Mouse (Mus musculus) adrenal gland, adult 2 months (tissue): ENCODE results near the gene Zfp977. TPM values are rescaled to one million over a fixed set of nuclear protein-coding genes. Genes with fewer than 3 reads are reported as not detected.
"Not testable (repeated sequence)": the region's sequence is repeated elsewhere in the genome, so short reads cannot be mapped to it uniquely, and the experiment has no call there.

Experiments
- DNase-seq: peaks from one replicate; pipeline ENCODE4 v3.0.0; 2021
- long read RNA-seq: library from polyadenylated mRNA; stranded (forward); transcript quantifications from one replicate; pipeline ENCODE4 v2.0.0, GENCODE M21; 2021
- microRNA-seq, 2 experiments: library from miRNA; unstranded; fragments of <30 nt; microRNA quantifications; one replicate each; pipeline ENCODE4 v1.2.0; 2021
- polyA plus RNA-seq: library from polyadenylated mRNA; depleted of rRNA; stranded (reverse); fragments of >200 nt; gene quantifications from 2 replicates; pipeline ENCODE4 v1.2.3, GENCODE M21; 2012; rRNA removed
- total RNA-seq, 2 experiments: library from RNA; stranded (reverse); gene quantifications; 2 replicates each; pipeline ENCODE4 v1.2.3; 2021

Gene Zfp977
- total RNA-seq (1 to 10 TPM in 1 of 2 experiments, under 1 TPM in 1; 0.78 to 1.9 TPM), polyA plus RNA-seq (not detected in 2 replicates)
- long read RNA-seq: 0 reads

GRCm38 (mm10) chr7:42592413-42592812, at the start of gene Zfp977:
Gene Zfp977, minus strand, starts transcription at chr7:42592547.
- DNase-seq: not testable (repeated sequence)

- DNase-seq: not testable (repeated sequence)
These were observed 38.7 kb upstream of the Zfp977 start for GRCm38 (mm10) chr7:42631031-42631430.

- DNase-seq: not testable (repeated sequence)
These were observed 3.3 kb upstream of the Zfp977 start for GRCm38 (mm10) chr7:42595666-42596065.

- DNase-seq: not testable (repeated sequence)
These were observed 1.0 kb downstream of the Zfp977 start for GRCm38 (mm10) chr7:42591311-42591710.

- no peak for DNase-seq
These were observed 13.9 kb downstream of the Zfp977 start, which contains the start of gene Gm21028 for GRCm38 (mm10) chr7:42578488-42578887. Gene Gm21028, minus strand, starts transcription at chr7:42578588.

- DNase-seq: no peak
These were observed 40.6 kb downstream of the Zfp977 start for GRCm38 (mm10) chr7:42551766-42552165.

Small RNAs within 50 kb of the gene (microRNA-seq; reads per million reads assigned to microRNA genes)
- 0 reads per million in 2 experiments for gene Gm24938

Other genes starting within 250 kb of the Zfp977 start
- not detected for gene 4933421I07Rik, start 144.4 kb downstream of the Zfp977 start, total RNA-seq
- gene 4933421I07Rik, start 144.4 kb downstream of the Zfp977 start, polyA plus RNA-seq: not detected in 2 replicates
- 10 to 100 TPM; 11.0 to 12.6 TPM for gene Zfp141, start 86.8 kb downstream of the Zfp977 start, total RNA-seq
- 1.6 and 2.3 TPM in 2 replicates for gene Zfp141, start 86.8 kb downstream of the Zfp977 start, polyA plus RNA-seq
- not detected for gene Gm21028, start 14.0 kb downstream of the Zfp977 start, total RNA-seq
- gene Gm21028, start 14.0 kb downstream of the Zfp977 start, polyA plus RNA-seq: not detected in 2 replicates
- 1 to 10 TPM; 4.1 to 5.6 TPM for gene Zfp976, start 50.0 kb upstream of the Zfp977 start, total RNA-seq
- gene Zfp976, start 50.0 kb upstream of the Zfp977 start, polyA plus RNA-seq: 0.03 and 0.04 TPM in 2 replicates
- 1 to 10 TPM; 4.4 to 4.7 TPM for gene Zfp975, start 100.2 kb upstream of the Zfp977 start, total RNA-seq
- 0.10 and 0.11 TPM in 2 replicates for gene Zfp975, start 100.2 kb upstream of the Zfp977 start, polyA plus RNA-seq
- gene Gm17067, start 134.5 kb upstream of the Zfp977 start, total RNA-seq: under 1 TPM; 0.17 to 0.26 TPM
- gene Gm17067, start 134.5 kb upstream of the Zfp977 start, polyA plus RNA-seq: not detected in 2 replicates
- not detected for gene Vmn2r62, start 201.0 kb upstream of the Zfp977 start, total RNA-seq
- gene Vmn2r62, start 201.0 kb upstream of the Zfp977 start, polyA plus RNA-seq: not detected in 2 replicates